Mouse (Mus musculus): ENCODE measurements at regions not wholly inside any gene's neighbourhood (a gene's known extent, or its start where the extent isn't known, plus 50 kb on each side); places are given as distances from the start of the nearest gene placed in this dataset.

DNA sequence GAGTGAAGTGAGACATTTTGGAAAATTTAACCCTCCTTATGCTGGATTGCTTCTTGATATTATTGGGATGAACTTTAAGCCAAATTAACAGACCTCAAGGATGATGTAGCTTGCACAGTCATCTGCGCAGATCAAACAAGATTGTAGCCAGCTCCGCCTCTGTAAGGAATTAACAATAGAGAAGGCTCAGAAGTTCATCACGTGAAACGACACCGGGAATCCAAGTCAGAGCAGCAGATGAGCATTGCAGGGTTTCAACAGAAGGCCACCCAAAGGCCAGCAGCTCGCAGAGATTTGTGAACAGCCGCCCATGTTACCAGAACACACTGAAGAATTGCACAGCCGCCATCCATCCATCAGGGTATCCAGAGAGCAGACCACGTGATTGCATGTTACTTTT lies 391.1 kb downstream of the Med10 start:
- H3K36me3 ChIP-seq (ENCODE audit: control insufficient read depth, insufficient read depth, low read length): no peaks in the 10 kb centered on the region
- H3K27ac ChIP-seq (ENCODE audit: low read length): no peak overlapping the region
- WGBS: 83% methylated on average over 9 of the region's 9 CpGs
- no peak overlapping the region for H3K9ac ChIP-seq (ENCODE audit: low read length)
- no peak overlapping the region for H3K4me3 ChIP-seq (replicated peaks; ENCODE audit: low read length)
- no peaks in the 10 kb centered on the region for H3K27me3 ChIP-seq (ENCODE audit: control insufficient read depth, insufficient read depth, low read length)
- H3K4me1 ChIP-seq (ENCODE audit: control insufficient read depth, insufficient read depth, low read length): no peaks in the 10 kb centered on the region
- H3K4me2 ChIP-seq (ENCODE audit: low read depth, low read length): no peak overlapping the region
- no peak for ATAC-seq (ENCODE audit: insufficient read depth, low FRiP score)
- no peaks in the 10 kb centered on the region for H3K9me3 ChIP-seq (replicated peaks; ENCODE audit: control insufficient read depth, low read length)

- Histone ChIP-seq H3K4me3 (replicated peaks; ENCODE audit: low read length) (no peak overlapping the region), H3K4me1 (ENCODE audit: control insufficient read depth, insufficient read depth, low read length) (no peaks in the 10 kb centered on the region), H3K36me3 (ENCODE audit: control insufficient read depth, insufficient read depth, low read length) (no peaks in the 10 kb centered on the region), H3K27ac (ENCODE audit: low read length) (no peak overlapping the region), H3K27me3 (ENCODE audit: control insufficient read depth, insufficient read depth, low read length) (no peaks in the 10 kb centered on the region), H3K4me2 (ENCODE audit: low read depth, low read length) (no peak overlapping the region), H3K9ac (ENCODE audit: low read length) (no peak overlapping the region), H3K9me3 (replicated peaks; ENCODE audit: control insufficient read depth, low read length) (no peaks in the 10 kb centered on the region)
- ATAC-seq (ENCODE audit: insufficient read depth, low FRiP score): no peak
- 72% methylated on average over 4 of the region's 4 CpGs for WGBS
Observed at GRCm38 (mm10) chr13:70195854-70196253, 393.7 kb downstream of the Med10 start.

DNA sequence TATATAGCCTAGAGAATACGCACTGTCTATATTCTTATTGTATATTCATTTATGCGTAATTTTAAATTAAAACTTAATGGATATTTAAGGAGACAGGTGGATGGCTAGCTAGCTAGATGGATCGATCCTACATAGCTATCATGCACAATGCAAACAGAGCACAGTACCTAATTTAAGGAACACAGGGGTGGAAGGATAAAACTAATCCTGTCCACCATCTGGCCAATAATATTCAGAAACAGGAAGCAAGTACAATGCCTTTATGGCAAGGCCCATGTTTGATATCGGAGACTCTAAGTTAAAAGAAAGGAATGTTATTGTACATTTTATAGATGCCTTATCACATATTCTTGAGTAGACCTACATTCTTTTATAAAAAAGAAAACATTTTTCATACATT lies 396.4 kb downstream of the Med10 start:
- H3K27me3 ChIP-seq (ENCODE audit: control insufficient read depth, insufficient read depth, low read length): no peaks in the 10 kb centered on the region
- WGBS: 84% methylated on average over 4 of the region's 4 CpGs
- H3K9ac ChIP-seq (ENCODE audit: low read length): no peak overlapping the region
- no peaks in the 10 kb centered on the region for H3K4me1 ChIP-seq (ENCODE audit: control insufficient read depth, insufficient read depth, low read length)
- no peaks in the 10 kb centered on the region for H3K36me3 ChIP-seq (ENCODE audit: control insufficient read depth, insufficient read depth, low read length)
- no peak for ATAC-seq (ENCODE audit: insufficient read depth, low FRiP score)
- no peaks in the 10 kb centered on the region for H3K9me3 ChIP-seq (replicated peaks; ENCODE audit: control insufficient read depth, low read length)
- no peak overlapping the region for H3K27ac ChIP-seq (ENCODE audit: low read length)
- H3K4me3 ChIP-seq (replicated peaks; ENCODE audit: low read length): no peak overlapping the region
- H3K4me2 ChIP-seq (ENCODE audit: low read depth, low read length): no peak overlapping the region

GRCm38 (mm10) chr13:70199087-70199486 lies 396.9 kb downstream of the Med10 start:
- Histone ChIP-seq H3K4me2 (ENCODE audit: low read depth, low read length) (no peak overlapping the region), H3K9ac (ENCODE audit: low read length) (no peak overlapping the region), H3K4me1 (ENCODE audit: control insufficient read depth, insufficient read depth, low read length) (no peaks in the 10 kb centered on the region), H3K4me3 (replicated peaks; ENCODE audit: low read length) (no peak overlapping the region), H3K27me3 (ENCODE audit: control insufficient read depth, insufficient read depth, low read length) (no peaks in the 10 kb centered on the region), H3K9me3 (replicated peaks; ENCODE audit: control insufficient read depth, low read length) (no peaks in the 10 kb centered on the region), H3K27ac (ENCODE audit: low read length) (no peak overlapping the region), H3K36me3 (ENCODE audit: control insufficient read depth, insufficient read depth, low read length) (no peaks in the 10 kb centered on the region)
- WGBS: 80% methylated on average over 1 of the region's 1 CpGs
- no peak for ATAC-seq (ENCODE audit: insufficient read depth, low FRiP score)

DNA sequence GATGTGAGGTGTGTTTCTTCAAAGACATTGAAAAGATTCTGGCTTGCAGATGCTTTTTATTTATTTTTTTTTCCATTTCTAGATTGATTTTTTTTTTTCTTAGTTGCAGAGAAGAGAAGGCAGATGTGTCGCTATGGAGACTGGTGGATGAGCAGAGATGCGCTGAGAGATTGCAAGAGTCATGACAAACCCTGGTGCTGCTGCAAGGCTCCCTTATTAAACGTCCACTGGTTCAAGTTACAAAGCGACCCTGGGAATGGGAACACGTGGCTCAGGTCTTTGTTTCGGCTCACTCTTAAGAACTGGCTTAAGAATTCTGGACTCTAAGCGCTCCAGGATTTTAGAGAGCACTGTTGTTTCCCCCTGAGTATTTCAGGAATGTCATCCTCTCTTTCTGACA lies 403.1 kb downstream of the Med10 start:
- Histone ChIP-seq H3K4me1 (ENCODE audit: control insufficient read depth, insufficient read depth, low read length) (no peaks in the 10 kb centered on the region), H3K36me3 (ENCODE audit: control insufficient read depth, insufficient read depth, low read length) (no peaks in the 10 kb centered on the region), H3K27me3 (ENCODE audit: control insufficient read depth, insufficient read depth, low read length) (no peaks in the 10 kb centered on the region), H3K4me3 (replicated peaks; ENCODE audit: low read length) (no peak overlapping the region), H3K9me3 (replicated peaks; ENCODE audit: control insufficient read depth, low read length) (no peaks in the 10 kb centered on the region), H3K27ac (ENCODE audit: low read length) (no peak overlapping the region), H3K4me2 (ENCODE audit: low read depth, low read length) (no peak overlapping the region), H3K9ac (ENCODE audit: low read length) (no peak overlapping the region)
- ATAC-seq (ENCODE audit: insufficient read depth, low FRiP score): no peak
- WGBS: 64% methylated on average over 7 of the region's 7 CpGs

GRCm38 (mm10) chr13:70210158-70210557 lies 408.0 kb downstream of the Med10 start:
- Histone ChIP-seq H3K27ac (ENCODE audit: low read length) (no peak overlapping the region), H3K36me3 (ENCODE audit: control insufficient read depth, insufficient read depth, low read length) (no peaks in the 10 kb centered on the region), H3K4me2 (ENCODE audit: low read depth, low read length) (no peak overlapping the region), H3K9me3 (replicated peaks; ENCODE audit: control insufficient read depth, low read length) (no peaks in the 10 kb centered on the region), H3K27me3 (ENCODE audit: control insufficient read depth, insufficient read depth, low read length) (no peaks in the 10 kb centered on the region), H3K4me3 (replicated peaks; ENCODE audit: low read length) (no peak overlapping the region), H3K9ac (ENCODE audit: low read length) (no peak overlapping the region), H3K4me1 (ENCODE audit: control insufficient read depth, insufficient read depth, low read length) (no peaks in the 10 kb centered on the region)
- ATAC-seq (ENCODE audit: insufficient read depth, low FRiP score): no peak
- WGBS: 60% methylated on average over 3 of the region's 3 CpGs

DNA sequence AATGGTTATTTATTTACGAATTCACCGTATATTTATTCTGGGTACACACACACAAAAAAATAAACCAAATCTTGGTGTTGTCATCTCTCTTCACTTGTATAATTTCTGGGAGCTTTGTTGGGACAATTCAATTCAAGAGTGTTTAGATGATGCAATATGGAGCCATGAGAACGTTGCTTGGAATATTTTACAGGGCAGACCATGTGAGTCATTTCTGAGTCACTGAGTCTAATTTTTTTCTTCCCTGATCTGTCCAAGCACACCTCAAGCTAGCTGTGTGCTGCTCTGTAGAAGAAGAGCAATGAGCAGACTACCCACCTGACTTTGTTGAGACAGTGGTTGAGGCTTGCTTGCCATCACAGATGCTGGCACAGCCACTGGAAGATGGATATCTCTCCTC lies 410.8 kb downstream of the Med10 start:
- 0 out of 2 replicates have a peak, but pooled peaks cover 3% of the 10 kb centered on the region for H3K4me1 ChIP-seq (ENCODE audit: control insufficient read depth, insufficient read depth, low read length)
- no peak overlapping the region for H3K9ac ChIP-seq (ENCODE audit: low read length)
- H3K27ac ChIP-seq (ENCODE audit: low read length): no peak overlapping the region
- no peaks in the 10 kb centered on the region for H3K36me3 ChIP-seq (ENCODE audit: control insufficient read depth, insufficient read depth, low read length)
- no peak for ATAC-seq (ENCODE audit: insufficient read depth, low FRiP score)
- no peak overlapping the region for H3K4me2 ChIP-seq (ENCODE audit: low read depth, low read length)
- WGBS: 82% methylated on average over 3 of the region's 3 CpGs
- H3K4me3 ChIP-seq (replicated peaks; ENCODE audit: low read length): no peak overlapping the region
- no peaks in the 10 kb centered on the region for H3K9me3 ChIP-seq (replicated peaks; ENCODE audit: control insufficient read depth, low read length)
- no peaks in the 10 kb centered on the region for H3K27me3 ChIP-seq (ENCODE audit: control insufficient read depth, insufficient read depth, low read length)

DNA sequence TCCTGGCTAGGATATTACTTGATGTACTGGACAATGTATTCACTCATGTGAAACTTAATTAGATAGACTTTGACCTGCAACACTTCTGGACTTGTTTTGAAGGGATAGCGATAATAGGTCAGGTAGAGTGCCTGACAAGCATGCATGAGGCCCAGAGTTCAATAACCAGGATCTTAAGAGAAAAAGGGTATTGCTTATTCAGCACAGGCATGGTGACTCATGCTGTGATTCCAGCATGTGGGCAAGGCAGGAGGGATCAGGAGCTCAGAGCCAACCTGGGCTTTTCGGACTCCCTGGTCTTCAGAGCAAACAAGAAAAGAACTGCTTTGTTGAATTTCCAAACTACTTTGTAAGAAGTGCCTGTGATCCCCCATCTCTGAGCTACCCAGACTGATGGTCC lies 411.4 kb downstream of the Med10 start:
- 72% methylated on average over 2 of the region's 2 CpGs for WGBS
- no peak for ATAC-seq (ENCODE audit: insufficient read depth, low FRiP score)
- H3K9ac ChIP-seq (ENCODE audit: low read length): no peak overlapping the region

GRCm38 (mm10) chr13:70214022-70214654 lies 411.9 kb downstream of the Med10 start:
- no peak overlapping the region for H3K9ac ChIP-seq (ENCODE audit: low read length)
- no peaks in the 10 kb centered on the region for H3K27me3 ChIP-seq (ENCODE audit: control insufficient read depth, insufficient read depth, low read length)
- H3K4me2 ChIP-seq (ENCODE audit: low read depth, low read length): no peak overlapping the region
- 0 out of 2 replicates have a peak, but pooled peaks cover 3% of the 10 kb centered on the region for H3K4me1 ChIP-seq (ENCODE audit: control insufficient read depth, insufficient read depth, low read length)
- ATAC-seq (ENCODE audit: insufficient read depth, low FRiP score): no peak
- H3K27ac ChIP-seq (ENCODE audit: low read length): no peak overlapping the region
- WGBS: 60% methylated on average over 10 of the region's 10 CpGs
- H3K4me3 ChIP-seq (replicated peaks; ENCODE audit: low read length): no peak overlapping the region
- H3K9me3 ChIP-seq (replicated peaks; ENCODE audit: control insufficient read depth, low read length): no peaks in the 10 kb centered on the region
- no peaks in the 10 kb centered on the region for H3K36me3 ChIP-seq (ENCODE audit: control insufficient read depth, insufficient read depth, low read length)

More for the DNA sequence above, 411.4 kb downstream of the Med10 start:
- no peak overlapping the region for H3K27ac ChIP-seq (ENCODE audit: low read length)
- H3K4me2 ChIP-seq (ENCODE audit: low read depth, low read length): no peak overlapping the region
- no peaks in the 10 kb centered on the region for H3K36me3 ChIP-seq (ENCODE audit: control insufficient read depth, insufficient read depth, low read length)
- H3K27me3 ChIP-seq (ENCODE audit: control insufficient read depth, insufficient read depth, low read length): no peaks in the 10 kb centered on the region
- H3K9me3 ChIP-seq (replicated peaks; ENCODE audit: control insufficient read depth, low read length): no peaks in the 10 kb centered on the region
- H3K4me3 ChIP-seq (replicated peaks; ENCODE audit: low read length): no peak overlapping the region
- H3K4me1 ChIP-seq (ENCODE audit: control insufficient read depth, insufficient read depth, low read length): 0 out of 2 replicates have a peak, but pooled peaks cover 3% of the 10 kb centered on the region
